Mouse (Mus musculus): Measurements from ENCODE around the gene Wrb. TPM values are rescaled to one million over a fixed set of nuclear protein-coding genes. Genes with fewer than 3 reads are reported as not detected.

Gene Wrb
- polyA plus RNA-seq, 1 experiment, result 34.6 TPM

GRCm38 (mm10) chr16:96199913-96200701 is 54.9 kb downstream of the Wrb start, which contains the start of gene Sh3bgr:
Gene Sh3bgr, plus strand, starts transcription at chr16:96200450.
- TF ChIP-seq POLR2A (IDR thresholded peaks at IDR 0.05; ENCODE audit: control insufficient read depth, low read depth, low read length), result no peak
- TF ChIP-seq CTCF (IDR thresholded peaks at IDR 0.05; ENCODE audit: control insufficient read depth, insufficient read depth, insufficient replicate concordance, low read depth, low read length), result no peak
- Histone ChIP-seq H3K36me3 (ENCODE audit: control insufficient read depth, insufficient read depth, low read length) (no peaks in the 10 kb centered on the region), H3K4me3 (ENCODE audit: control insufficient read depth, low read depth, low read length) (peak within 1 kb of the TSS; percentile 66), H3K27ac (ENCODE audit: control insufficient read depth, insufficient read depth, low read depth, low read length) (peak within 1 kb of the TSS; percentile 75), H3K4me1 (ENCODE audit: control insufficient read depth, insufficient read depth, low read length) (peaks cover 9% of the 10 kb centered on the region), H3K27me3 (ENCODE audit: control insufficient read depth, insufficient read depth, low read length) (no peaks in the 10 kb centered on the region)

GRCm38 (mm10) chr16:96200702-96201028 is 55.5 kb downstream of the Wrb start:
- Histone ChIP-seq H3K27me3 (ENCODE audit: control insufficient read depth, insufficient read depth, low read length) (no peaks in the 10 kb centered on the region), H3K4me3 (ENCODE audit: control insufficient read depth, low read depth, low read length) (peak overlapping the region; percentile 66), H3K4me1 (ENCODE audit: control insufficient read depth, insufficient read depth, low read length) (peaks cover 9% of the 10 kb centered on the region), H3K27ac (ENCODE audit: control insufficient read depth, insufficient read depth, low read depth, low read length) (peak overlapping the region; percentile 75), H3K36me3 (ENCODE audit: control insufficient read depth, insufficient read depth, low read length) (no peaks in the 10 kb centered on the region)
- TF ChIP-seq POLR2A (IDR thresholded peaks at IDR 0.05; ENCODE audit: control insufficient read depth, low read depth, low read length), result no peak
- TF ChIP-seq CTCF (IDR thresholded peaks at IDR 0.05; ENCODE audit: control insufficient read depth, insufficient read depth, insufficient replicate concordance, low read depth, low read length), result no peak

GRCm38 (mm10) chr16:96201485-96202232 is 56.5 kb downstream of the Wrb start:
- H3K27ac ChIP-seq (ENCODE audit: control insufficient read depth, insufficient read depth, low read depth, low read length), result no peak overlapping the region
- H3K4me1 ChIP-seq (ENCODE audit: control insufficient read depth, insufficient read depth, low read length), result peaks cover 9% of the 10 kb centered on the region
- no peak overlapping the region for H3K4me3 ChIP-seq (ENCODE audit: control insufficient read depth, low read depth, low read length)
- TF ChIP-seq POLR2A (IDR thresholded peaks at IDR 0.05; ENCODE audit: control insufficient read depth, low read depth, low read length), result no peak
- TF ChIP-seq CTCF (IDR thresholded peaks at IDR 0.05; ENCODE audit: control insufficient read depth, insufficient read depth, insufficient replicate concordance, low read depth, low read length), result no peak
- H3K27me3 ChIP-seq (ENCODE audit: control insufficient read depth, insufficient read depth, low read length), result no peaks in the 10 kb centered on the region
- H3K36me3 ChIP-seq (ENCODE audit: control insufficient read depth, insufficient read depth, low read length), result no peaks in the 10 kb centered on the region

Other genes with a start within 250 kb of the Wrb start
- 24.7 and 26.5 TPM in 2 replicates for gene Psmg1, start 154.4 kb upstream of the Wrb start, polyA plus RNA-seq (2012; rRNA removed)
- gene Brwd1, start 62.9 kb upstream of the Wrb start, polyA plus RNA-seq (2012; rRNA removed), result 25.3 and 26.6 TPM in 2 replicates
- 16.3 and 17.3 TPM in 2 replicates for gene Hmgn1, start 17.7 kb upstream of the Wrb start, polyA plus RNA-seq (2012; rRNA removed)
- gene Lca5l, start 46.9 kb downstream of the Wrb start, polyA plus RNA-seq (2012; rRNA removed), result 40.3 and 41.7 TPM in 2 replicates
- 1.8 and 3.4 TPM in 2 replicates for gene Sh3bgr, start 55.0 kb downstream of the Wrb start, polyA plus RNA-seq (2012; rRNA removed)
- gene B3galt5, start 90.4 kb downstream of the Wrb start, polyA plus RNA-seq (2012; rRNA removed), result not detected in 2 replicates